Mouse (Mus musculus) B cell, adult 2 months (primary cell): ENCODE data around the gene Eepd1.

Source experiments
- DNase-seq, 2 experiments: peaks; one replicate each; pipeline ENCODE4 v3.0.0; 2022

Gene Eepd1

DNA sequence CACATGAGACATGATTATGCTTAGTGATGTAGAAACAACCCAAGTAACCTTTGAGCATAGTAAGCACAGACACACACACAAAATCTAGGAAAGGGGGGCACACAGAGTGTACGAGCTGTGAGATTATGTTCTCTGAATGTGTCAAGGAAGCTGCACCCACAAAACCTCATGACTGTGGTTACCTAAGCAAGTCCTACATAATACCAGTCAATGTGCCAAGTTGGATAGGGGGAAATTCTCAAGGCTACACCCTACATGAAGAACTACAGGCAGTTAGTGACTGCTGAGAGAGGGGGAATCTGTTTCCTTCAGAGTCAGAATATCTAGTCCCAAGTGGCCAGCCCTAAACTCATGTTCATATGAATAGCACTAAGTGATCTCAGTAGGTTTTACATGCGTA, 58.1 kb downstream of the Eepd1 start:
- no peak for DNase-seq

DNA sequence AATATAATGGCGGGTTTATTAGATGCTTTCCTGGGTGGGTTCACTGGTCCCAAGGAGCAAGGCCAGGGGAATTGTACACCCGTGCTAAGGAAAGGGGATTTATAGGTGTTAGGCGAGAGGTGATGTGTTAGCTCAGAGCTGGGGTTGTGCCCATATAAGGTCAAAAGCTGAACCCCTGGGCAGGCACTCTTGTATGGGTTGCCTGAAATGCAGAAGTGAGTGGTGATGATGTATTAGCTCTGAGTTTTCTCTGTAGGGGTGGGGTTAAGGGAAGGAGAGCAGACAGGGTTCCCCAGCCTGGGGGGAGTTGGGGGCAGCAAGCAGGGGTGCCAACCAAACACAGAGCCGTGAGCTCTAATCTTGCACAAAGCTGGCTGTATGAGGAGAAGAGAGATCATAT, 60.0 kb downstream of the Eepd1 start:
- DNase-seq, result peak in 1 of 2 experiments; percentile 1

DNA sequence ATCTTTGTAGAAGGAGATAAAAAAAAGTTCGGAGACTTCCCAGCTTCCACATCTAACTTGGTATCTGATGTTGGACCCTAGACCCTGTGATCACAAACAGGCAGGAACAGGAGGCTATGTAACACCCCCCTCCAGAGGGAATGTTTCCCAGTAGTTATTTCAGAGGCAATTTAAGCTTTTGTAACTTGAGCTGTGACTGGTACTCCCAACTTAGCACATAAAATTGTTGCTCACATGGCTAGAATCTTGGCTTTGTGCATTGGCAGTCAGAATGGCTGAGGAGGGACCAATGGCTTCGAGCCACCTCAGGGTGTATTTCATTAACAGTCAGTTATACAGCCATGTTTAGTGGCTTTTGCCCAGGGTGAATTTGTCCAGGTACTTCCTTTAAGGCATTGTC, 63.9 kb downstream of the Eepd1 start:
- DNase-seq, result no peak

DNA sequence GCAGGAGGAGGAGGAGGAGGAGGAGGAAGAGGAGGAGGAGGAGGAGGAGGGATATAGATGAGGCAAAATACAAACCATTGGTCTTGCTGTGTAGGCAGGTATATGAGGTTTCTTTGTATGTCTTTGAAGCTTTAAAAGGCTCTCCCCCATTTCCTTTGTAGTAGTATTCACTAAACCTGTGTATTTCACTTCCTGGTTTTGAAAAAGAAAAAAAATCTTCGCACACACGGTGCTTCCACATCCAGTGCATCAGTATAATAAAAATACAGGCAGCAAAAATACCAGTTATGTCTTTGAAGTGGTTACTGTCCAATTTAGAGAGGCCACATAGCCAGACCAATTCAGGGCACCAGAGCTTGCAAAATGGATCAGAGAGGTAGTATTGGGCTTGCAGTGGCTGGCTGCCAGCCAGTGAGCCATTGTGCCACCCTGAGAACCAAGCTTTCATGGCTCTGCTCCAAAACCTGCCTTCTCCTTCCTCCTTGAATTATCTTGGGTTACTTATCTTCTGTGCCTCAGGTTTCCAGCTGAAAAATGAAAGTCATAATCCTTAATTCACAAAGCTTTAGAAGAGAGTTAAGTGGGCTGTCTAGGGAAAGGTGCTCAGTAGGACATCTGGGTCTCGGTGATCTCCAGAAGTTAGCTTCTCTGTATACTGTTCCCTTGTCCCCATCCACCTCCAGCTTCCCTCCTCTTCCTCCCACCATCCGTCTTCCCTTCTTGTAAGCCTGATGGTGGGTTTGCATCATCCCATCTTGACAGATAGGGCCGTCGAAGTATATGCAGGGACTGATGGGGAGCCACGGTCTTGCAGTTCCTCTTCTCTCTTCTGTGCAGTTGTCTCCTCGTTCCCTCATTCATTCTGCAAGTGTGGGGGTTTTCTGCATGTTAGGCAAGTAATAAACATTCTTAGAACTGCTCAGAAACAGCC, 68.0 kb downstream of the Eepd1 start:
- DNase-seq, result no peak

DNA sequence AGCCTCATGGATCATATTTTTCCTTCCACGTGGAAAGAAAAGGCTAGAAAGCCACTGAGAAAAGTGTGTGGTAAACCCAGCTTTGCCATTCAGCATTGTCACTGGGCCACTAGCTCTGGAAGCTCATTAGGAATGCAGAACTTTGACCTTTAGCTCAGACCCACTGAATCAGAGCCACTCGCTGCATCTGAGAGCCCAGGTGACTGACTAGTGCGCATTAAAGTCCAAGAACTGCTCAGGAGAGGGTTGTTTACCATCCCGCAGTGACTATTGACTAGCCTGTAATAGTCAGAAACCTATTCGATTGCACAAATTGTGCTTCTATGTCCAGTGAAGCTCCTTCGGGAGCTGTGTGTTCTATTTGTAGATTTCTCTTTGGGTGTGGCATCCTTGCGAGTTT, 68.8 kb downstream of the Eepd1 start:
- DNase-seq, result no peak

- DNase-seq, result no peak
Measured at GRCm38 (mm10) chr9:25552532-25552931, 71.2 kb downstream of the Eepd1 start.

- no peak for DNase-seq
Measured at GRCm38 (mm10) chr9:25554246-25554803, 73.0 kb downstream of the Eepd1 start.

- DNase-seq, result no peak
Measured at GRCm38 (mm10) chr9:25555261-25555660, 73.9 kb downstream of the Eepd1 start.

- DNase-seq, result no peak
Measured at GRCm38 (mm10) chr9:25556008-25556407, 74.7 kb downstream of the Eepd1 start.

GRCm38 (mm10) chr9:25557378-25557777, 76.0 kb downstream of the Eepd1 start:
- DNase-seq, result no peak

GRCm38 (mm10) chr9:25558834-25559233, 77.5 kb downstream of the Eepd1 start:
- DNase-seq, result no peak

- DNase-seq, result no peak
Measured at GRCm38 (mm10) chr9:25560016-25560758, 78.8 kb downstream of the Eepd1 start.

DNA sequence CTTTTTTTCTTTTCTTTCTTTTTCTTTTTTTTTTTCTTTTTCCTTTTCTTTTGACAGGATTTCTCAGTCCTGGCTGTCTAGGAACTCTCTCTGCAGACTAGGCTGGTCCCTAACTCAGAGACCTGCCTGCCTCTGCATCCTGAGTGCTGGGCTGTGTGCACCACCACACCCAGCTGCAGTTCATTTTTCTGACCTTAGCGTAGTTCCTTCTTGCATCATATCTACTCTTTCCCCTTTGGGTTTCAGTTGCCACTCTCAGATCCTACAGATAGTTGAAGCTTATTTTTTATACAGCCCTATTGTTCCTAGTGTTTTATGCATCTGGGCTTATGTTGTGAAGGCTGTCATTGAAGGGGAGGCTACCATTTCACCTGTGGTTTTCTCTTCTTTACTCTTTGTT, 79.8 kb downstream of the Eepd1 start:
- DNase-seq, result no peak

GRCm38 (mm10) chr9:25563806-25564205, 82.5 kb downstream of the Eepd1 start:
- no peak for DNase-seq

DNA sequence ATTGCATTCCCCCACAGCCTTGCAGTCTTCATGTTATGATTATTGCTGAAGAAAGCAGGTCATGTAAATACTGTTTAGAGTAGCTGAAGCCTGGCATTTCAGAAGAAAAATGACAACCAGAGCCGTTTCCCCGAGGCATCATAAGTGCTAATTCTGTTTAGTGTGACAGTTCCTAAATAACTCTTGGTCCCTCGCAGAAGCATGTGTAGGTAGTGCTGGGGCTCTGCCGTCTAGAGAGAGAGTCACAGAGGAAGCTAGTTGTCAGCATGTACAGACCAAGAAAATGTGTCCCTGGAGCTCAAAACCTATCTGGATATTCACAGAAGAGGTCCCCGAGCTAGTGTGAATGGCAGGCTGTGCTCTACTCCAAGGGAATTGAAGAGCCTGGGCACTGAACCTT, 85.7 kb downstream of the Eepd1 start:
- DNase-seq, result no peak

GRCm38 (mm10) chr9:25568783-25569182, 87.4 kb downstream of the Eepd1 start:
- DNase-seq, result no peak

DNA sequence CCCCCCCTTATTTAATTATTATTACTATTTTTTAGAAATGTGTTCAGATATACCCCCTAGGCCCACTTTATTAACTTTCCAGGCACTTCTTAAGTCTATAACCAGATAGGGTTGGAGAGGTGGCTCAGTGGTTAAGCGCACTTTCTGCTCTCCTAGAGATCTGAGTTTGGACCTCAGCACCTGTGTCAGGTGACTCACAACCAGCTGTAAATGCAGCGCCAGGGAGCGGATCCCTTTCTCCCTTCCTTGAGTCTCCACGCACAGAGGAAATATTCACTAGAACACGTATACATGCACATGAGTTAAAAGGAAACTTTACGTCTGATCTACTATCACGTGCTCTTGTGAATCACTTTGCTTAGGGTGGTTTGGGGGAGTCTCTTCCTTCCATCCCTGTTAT, 88.7 kb downstream of the Eepd1 start:
- DNase-seq, result no peak

- DNase-seq, result no peak
Measured at GRCm38 (mm10) chr9:25570436-25570835, 89.1 kb downstream of the Eepd1 start.

DNA sequence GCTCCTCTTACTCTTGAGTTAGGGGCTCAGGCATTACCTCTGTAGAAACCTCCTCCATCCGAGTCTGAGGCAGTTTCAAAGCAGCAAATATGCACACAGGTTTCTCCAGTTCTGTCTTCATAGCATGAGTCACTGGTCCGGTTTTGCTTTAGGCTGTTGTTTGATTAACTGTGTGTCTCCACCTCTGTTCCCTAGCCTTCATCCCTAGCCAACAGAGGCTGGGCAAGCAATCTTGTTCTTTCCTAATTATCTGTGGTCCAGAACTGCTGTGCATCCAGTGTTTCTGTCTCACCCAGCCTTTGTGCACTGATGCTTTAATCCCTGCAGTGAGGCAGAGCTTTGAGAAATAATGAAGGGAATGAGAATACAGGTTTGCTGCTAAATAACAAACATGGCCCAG, 90.0 kb downstream of the Eepd1 start:
- DNase-seq, result no peak

GRCm38 (mm10) chr9:25573753-25574152, 92.4 kb downstream of the Eepd1 start:
- no peak for DNase-seq

DNA sequence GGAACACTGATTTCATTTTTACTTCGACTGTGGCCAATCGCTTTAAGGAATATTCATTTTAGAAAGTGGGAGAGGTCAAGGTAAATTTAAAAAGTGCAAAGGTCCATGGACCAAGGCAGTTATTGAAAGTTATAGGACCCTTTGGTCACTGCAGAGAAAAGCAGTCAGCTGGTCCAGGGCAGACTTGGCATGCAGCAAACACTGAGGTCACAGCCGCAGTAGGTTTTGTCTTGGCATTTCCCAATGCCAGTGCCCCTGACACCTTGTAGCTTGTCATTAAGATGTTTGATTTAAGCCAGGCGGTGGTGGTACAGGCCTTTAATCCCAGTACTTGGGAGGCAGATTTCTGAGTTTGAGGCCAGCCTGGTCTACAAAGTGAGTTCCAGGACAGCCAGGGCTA, 92.8 kb downstream of the Eepd1 start:
- DNase-seq, result no peak

DNA sequence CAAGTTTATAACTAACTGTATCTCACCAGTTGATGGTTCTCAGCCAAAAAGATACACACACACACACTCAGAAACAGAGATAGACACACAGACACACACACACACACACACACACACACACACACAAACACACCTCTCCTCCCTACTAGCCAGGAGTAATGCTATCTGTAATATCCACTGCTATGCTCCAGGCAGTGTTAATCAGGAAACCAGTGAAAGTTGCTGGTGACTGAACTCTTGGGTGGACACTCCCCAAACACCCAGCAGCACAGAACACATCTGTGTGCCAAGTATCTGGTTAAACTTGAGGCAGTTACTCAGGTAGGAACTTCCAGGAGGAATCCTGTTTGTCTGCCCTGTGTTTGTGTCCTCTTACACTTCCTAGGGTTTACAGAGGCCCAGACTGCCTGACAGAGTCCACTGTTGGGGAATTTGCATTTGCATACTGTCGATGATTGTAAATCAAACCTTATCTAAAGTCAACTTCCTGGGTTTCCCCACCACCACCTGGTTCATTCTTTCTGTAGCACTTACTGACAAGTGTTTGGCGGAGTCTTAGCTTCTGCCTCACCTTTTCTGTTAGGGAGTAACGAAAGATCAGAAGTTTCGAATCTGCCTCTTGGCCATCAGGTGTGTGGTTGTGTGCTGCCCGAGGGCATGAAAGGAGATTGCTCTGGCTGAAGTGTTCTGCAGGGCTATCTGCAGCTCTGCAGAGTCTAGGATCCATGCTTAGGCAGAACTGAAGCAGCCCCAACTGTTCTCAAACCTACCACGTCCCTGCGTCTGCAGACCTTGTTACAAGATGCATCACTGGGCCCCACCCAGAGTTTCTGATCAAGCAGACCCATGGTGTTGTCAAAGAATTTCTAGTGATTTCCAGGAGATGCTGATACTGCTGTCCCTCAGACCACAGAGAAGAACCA, 97.6 kb downstream of the Eepd1 start:
- DNase-seq, result no peak

DNA sequence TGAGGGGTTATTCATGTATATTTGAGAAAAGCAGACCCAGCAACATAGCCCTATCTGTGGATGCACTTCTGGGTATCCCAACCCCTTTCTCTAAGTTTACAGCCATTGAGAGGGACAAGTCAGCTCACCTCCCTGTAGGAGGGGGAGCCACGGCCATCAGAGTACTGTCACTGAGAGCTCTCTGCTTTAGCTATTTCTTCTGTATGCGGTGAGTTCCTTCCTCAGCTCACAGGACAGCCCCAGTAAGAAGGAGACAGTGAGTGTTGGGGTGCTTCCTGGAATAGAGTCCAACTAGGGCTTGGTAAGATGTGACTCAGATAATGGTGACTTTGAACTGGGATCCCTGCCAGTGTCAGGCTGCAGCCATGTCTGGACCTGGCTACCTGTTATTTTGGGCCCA, 102.3 kb downstream of the Eepd1 start:
- DNase-seq, result no peak
